Mouse (Mus musculus) common myeloid progenitor, adult 5-6 weeks (primary cell): ENCODE data around the gene Kalrn. TPM values are rescaled to one million over a fixed set of nuclear protein-coding genes. Genes with fewer than 3 reads are reported as not detected.

Experiments
- ATAC-seq: replicated peaks from 2 replicates; pipeline ENCODE4 v1.8.0; 2016; ENCODE audit warnings: low read depth, mild to moderate bottlenecking, moderate TSS enrichment, inconsistent platforms; ENCODE audit not compliant: poor library complexity, severe bottlenecking
- total RNA-seq: library from RNA; stranded (forward); fragments of 200-1000, 187-1606 nt; gene quantifications from 2 replicates; pipeline ENCODE4 v1.2.3, GENCODE M21; 2017

The Kalrn gene
- total RNA-seq, 1 experiment from 2014 or later, result 7.3 TPM

GRCm38 (mm10) chr16:34512326-34512725 lies 61.0 kb downstream of the Kalrn start:
- no peak for ATAC-seq

- 0 out of 2 replicates have a peak, but pooled peaks have one; percentile 32 for ATAC-seq
Measured at GRCm38 (mm10) chr16:34508125-34508524, 65.2 kb downstream of the Kalrn start.

GRCm38 (mm10) chr16:34506048-34506447 lies 67.3 kb downstream of the Kalrn start:
- ATAC-seq, result no peak

GRCm38 (mm10) chr16:34504250-34504649 lies 69.1 kb downstream of the Kalrn start:
- no peak for ATAC-seq

- ATAC-seq, result no peak
Measured at GRCm38 (mm10) chr16:34502110-34502509, 71.2 kb downstream of the Kalrn start.

- ATAC-seq, result no peak
Measured at GRCm38 (mm10) chr16:34494741-34495140, 78.6 kb downstream of the Kalrn start.

DNA sequence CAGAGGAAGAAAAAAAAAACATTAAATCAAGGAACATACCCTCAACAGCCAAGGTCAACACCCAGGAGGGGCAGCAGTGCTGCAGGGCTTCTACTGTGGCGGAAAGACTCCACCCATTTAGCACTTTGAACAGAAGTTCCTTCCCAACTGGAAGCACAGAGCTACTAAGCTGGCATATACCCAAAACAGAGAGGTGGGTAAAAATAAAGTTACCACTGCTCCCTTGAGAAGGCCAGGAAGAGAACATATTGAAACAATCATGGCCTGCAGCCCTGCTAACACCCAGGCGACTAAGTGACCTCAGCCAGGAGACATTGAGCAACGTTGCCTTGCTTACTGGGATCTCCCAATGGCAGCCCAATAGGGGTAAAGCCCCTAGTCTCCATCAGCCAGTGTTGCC lies 79.4 kb downstream of the Kalrn start:
- no peak for ATAC-seq

- no peak for ATAC-seq
Measured at GRCm38 (mm10) chr16:34491225-34491624, 82.1 kb downstream of the Kalrn start.

DNA sequence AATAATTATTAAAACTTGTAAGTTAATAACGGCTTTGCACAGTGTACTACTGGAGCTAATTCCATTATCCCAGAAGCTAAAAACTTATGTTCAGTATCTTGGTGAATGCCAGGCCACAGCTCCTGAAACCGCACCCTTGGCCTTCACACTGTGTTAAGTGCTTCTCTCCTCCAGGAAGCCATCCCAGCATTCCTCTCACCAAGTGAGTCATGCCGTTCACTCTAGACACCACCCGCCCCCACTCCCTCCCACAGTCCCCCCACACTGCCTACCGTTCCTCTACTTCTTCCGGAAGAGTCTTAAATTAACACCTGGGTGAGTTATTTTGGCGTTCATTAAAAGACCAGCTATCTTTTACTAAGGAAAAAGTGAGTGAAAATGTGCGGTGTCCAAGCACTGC lies 82.8 kb downstream of the Kalrn start:
- ATAC-seq, result no peak

GRCm38 (mm10) chr16:34489805-34490325 lies 83.5 kb downstream of the Kalrn start:
- ATAC-seq, result no peak

DNA sequence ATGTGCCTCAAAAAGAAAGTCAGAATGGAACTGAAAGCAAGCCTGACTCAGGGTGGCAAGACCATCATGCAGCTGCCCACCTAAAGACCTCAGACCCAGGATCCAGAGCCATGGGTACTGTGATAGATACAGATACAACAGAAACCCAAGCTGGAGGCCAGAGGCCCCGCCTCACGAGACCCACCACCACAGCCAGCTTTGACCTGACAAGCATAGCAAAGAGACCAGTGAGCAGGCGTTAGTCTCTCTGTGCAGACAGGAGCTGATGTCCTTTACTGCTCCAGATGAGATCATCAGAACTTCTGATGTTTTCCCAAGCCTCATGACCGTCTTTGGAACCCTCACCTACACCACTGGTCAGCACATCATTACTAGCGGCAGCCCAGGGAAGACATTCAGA lies 85.5 kb downstream of the Kalrn start:
- no peak for ATAC-seq

DNA sequence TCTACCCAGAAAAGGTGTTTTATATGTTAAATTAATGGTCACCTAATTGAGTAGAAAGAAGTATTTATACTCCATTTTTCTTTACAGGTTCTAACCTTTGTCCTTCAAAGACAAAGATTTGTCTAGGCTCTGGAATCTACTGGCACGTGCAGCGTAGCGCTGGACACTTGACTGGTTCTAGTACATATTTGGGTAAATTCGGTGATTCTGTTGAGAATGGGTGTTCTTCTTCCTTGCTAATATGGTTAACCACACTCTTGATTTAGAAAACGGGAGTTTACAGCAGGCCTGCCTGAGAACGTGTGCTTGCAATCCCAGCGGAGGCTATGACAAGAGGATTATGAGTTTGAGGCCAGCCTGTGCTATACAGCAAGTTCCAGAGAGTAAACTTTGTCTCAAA lies 86.1 kb downstream of the Kalrn start:
- no peak for ATAC-seq

DNA sequence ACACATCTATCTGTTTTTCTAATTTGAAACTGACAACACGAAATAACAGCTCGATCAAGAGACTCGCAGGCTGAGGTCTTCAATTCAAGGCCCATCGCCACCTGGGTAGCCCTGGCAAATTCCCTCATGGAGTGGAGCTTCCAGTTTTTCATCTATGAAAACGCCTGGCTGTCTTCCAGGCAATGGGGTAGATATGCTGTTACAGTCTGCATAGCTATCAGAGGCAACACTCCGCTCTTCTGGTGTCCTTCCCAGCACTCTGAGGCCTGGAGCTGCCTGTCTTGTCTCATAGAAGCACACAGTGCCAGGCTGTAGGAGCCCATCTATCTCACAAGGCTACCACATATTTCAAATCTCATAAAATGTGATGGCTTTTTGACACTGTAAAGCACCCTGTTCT lies 87.8 kb downstream of the Kalrn start:
- no peak for ATAC-seq

DNA sequence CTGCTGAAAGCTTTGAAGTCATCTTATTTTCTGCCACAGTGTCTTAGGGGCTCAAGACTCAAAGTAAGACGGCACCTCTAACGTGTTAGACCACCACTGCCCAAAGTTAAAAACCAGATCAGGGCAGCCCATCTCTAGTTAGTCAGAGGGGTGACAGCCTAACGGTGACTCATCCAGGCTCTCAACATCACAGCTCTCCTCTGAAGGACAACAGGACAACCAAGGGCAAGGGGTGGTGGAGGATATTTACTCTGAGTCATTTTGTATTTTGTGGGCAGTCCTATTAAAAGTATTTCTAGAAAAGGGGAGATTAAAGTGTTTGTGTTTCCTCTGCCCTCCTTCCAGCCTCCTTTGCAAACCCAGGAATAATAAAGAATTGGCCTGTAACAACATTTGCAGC lies 88.4 kb downstream of the Kalrn start:
- ATAC-seq, result no peak

- ATAC-seq, result no peak
Measured at GRCm38 (mm10) chr16:34484213-34484612, 89.1 kb downstream of the Kalrn start.

DNA sequence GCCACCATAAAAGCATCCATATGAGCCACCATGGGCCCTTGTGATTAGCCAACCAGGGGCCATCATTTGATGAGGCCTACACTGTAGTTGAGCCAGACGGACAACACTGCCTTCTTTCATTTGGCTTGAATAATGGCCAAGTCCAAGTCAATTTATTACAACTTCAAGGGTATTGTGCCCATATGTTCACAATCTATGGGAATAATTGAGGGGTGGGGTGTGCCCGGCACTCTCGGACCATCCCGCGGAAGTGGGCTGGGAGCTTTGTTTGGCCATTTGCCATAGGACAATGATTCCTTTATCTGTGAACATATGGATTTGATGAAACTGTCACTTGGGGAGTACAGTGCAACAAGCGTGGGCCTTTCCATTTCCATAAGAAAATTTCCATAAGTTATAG lies 89.6 kb downstream of the Kalrn start:
- ATAC-seq, result no peak

DNA sequence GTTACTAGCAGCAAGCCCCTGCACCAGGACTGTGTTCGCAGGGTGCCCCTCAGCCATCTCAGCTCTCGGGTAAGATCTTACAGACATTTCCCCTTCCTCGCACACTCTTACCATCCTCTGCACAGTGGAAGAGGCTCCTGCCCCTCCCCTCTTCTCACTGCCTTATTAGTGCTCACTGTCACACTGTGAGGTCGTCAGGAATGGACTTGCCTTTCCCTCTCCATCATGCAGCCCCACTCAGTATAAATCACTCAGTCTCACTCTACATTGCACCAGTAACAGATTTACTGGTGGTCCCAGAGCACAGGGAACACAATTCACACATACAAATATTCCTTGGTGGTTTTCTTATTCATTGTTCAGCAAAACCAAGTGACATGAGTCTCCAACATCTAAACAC lies 98.6 kb downstream of the Kalrn start:
- no peak for ATAC-seq

DNA sequence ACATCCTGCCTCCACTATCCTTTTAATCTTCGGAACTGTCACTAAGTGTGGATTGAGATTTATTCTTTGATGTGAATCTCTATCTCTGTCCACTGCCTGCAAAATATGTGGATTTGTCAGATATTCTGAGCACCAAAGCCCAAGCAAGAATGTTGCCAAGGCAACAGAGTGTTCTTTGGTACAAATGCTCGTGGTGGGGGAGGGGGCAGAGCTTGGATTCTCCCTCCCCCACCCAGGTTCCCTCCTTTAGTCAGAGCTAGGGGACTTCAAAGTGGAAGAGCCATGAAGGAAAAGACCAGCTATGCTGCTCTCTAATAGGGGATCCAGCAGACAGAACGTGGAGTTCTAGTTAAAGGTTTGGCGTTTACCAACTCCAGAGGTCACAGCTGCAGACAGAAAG lies 99.4 kb downstream of the Kalrn start:
- ATAC-seq, result no peak

- ATAC-seq, result no peak
Measured at GRCm38 (mm10) chr16:34471441-34471840, 101.9 kb downstream of the Kalrn start.

DNA sequence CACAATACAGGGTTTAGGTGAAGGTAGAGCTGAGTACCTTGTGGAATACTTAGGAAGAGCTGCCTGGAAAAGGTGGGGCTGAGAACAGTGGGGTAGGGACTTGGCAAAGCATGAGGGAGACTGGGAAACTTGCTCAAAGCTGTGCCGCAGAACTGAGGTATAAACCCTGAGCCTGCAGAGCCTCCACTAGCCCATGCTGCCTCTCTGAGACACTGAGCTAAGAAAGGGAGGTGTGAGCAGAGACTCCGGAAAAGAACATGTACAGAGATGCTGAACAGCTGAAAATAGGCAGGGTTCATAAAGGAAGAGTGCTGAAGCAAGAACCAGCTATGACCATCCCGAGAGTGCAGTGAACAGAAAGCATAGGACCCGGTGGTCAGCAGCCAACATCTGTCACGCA lies 103.0 kb downstream of the Kalrn start:
- ATAC-seq, result no peak

- ATAC-seq, result 0 out of 2 replicates have a peak, but pooled peaks have one; percentile 15
Measured at GRCm38 (mm10) chr16:34469277-34469868, 104.0 kb downstream of the Kalrn start.

DNA sequence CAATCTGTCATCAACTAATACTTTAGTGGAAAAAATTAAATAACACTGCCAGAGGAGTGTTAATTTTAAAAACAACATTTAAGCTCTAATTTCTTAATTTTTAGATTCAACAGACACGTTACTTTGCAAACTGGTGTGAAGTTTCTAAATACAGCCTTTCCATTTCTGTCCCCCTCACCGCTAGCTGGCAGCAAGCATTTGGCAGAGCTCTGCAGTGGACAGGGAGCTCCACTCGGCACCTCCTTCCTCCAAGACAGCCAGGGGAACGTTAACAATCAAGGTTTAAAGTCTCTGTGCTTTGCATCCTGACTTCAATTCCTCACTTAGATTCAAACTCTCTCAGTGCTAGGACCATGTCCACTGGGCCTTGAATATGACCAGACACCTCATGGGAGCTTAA lies 106.7 kb downstream of the Kalrn start:
- ATAC-seq, result no peak
